Mouse (Mus musculus) ovary, postnatal 36 days (tissue): ENCODE data around the gene Iqcf3.
A peak's percentile ranks its signal among the peaks of the same experiment; 100 is the strongest.
"Not testable (repeated sequence)": the region's sequence is repeated elsewhere in the genome, so short reads cannot be mapped to it uniquely, and the experiment has no call there.

Source experiments
- DNase-seq: peaks from one replicate; pipeline ENCODE4 v3.0.0; 2022; ENCODE audit warnings: low spot score, mixed read lengths

Iqcf3 gene

GRCm38 (mm10) chr9:106509356-106509755 lies 52.1 kb downstream of the Iqcf3 start:
- no peak for DNase-seq

GRCm38 (mm10) chr9:106504246-106504645 lies 57.2 kb downstream of the Iqcf3 start:
- no peak for DNase-seq

- DNase-seq, result no peak
These were observed 59.6 kb downstream of the Iqcf3 start for GRCm38 (mm10) chr9:106501846-106502245.

- DNase-seq, result no peak
These were observed 61.8 kb downstream of the Iqcf3 start, which contains the start of gene Iqcf1 for GRCm38 (mm10) chr9:106499667-106500066. Iqcf1 (plus strand) TSS chr9:106499967.

- not testable (repeated sequence) for DNase-seq
These were observed 73.8 kb downstream of the Iqcf3 start for GRCm38 (mm10) chr9:106487602-106488001.

GRCm38 (mm10) chr9:106485076-106485475 lies 76.4 kb downstream of the Iqcf3 start:
- DNase-seq, result no peak

- DNase-seq, result no peak
These were observed 77.8 kb downstream of the Iqcf3 start for GRCm38 (mm10) chr9:106483606-106484005.

GRCm38 (mm10) chr9:106483136-106483535 lies 78.3 kb downstream of the Iqcf3 start:
- DNase-seq, result no peak

GRCm38 (mm10) chr9:106482578-106483115 lies 78.8 kb downstream of the Iqcf3 start:
- DNase-seq, result no peak

GRCm38 (mm10) chr9:106481676-106482075 lies 79.8 kb downstream of the Iqcf3 start:
- DNase-seq, result no peak

GRCm38 (mm10) chr9:106481075-106481474 lies 80.4 kb downstream of the Iqcf3 start:
- DNase-seq, result no peak

GRCm38 (mm10) chr9:106480541-106480940 lies 80.9 kb downstream of the Iqcf3 start:
- no peak for DNase-seq

GRCm38 (mm10) chr9:106478101-106478500 lies 83.3 kb downstream of the Iqcf3 start:
- no peak for DNase-seq

- DNase-seq, result no peak
These were observed 83.8 kb downstream of the Iqcf3 start for GRCm38 (mm10) chr9:106477649-106478048.

GRCm38 (mm10) chr9:106476924-106477484 lies 84.4 kb downstream of the Iqcf3 start, which contains the start of gene Parp3:
Parp3 (minus strand) TSS chr9:106476949.
- DNase-seq, result peak; percentile 98

- peak; percentile 53 for DNase-seq
These were observed 85.2 kb downstream of the Iqcf3 start for GRCm38 (mm10) chr9:106476002-106476923.

GRCm38 (mm10) chr9:106475663-106476001 lies 85.8 kb downstream of the Iqcf3 start, which contains the start of gene Rrp9:
Rrp9 (plus strand) TSS chr9:106475963.
- DNase-seq, result no peak

GRCm38 (mm10) chr9:106475046-106475445 lies 86.4 kb downstream of the Iqcf3 start:
- peak; percentile 25 for DNase-seq

- DNase-seq, result peak; percentile 74
These were observed 87.0 kb downstream of the Iqcf3 start for GRCm38 (mm10) chr9:106474456-106474855.

- DNase-seq, result peak; percentile 13
These were observed 87.7 kb downstream of the Iqcf3 start for GRCm38 (mm10) chr9:106473753-106474105.

- DNase-seq, result peak; percentile 12
These were observed 88.2 kb downstream of the Iqcf3 start for GRCm38 (mm10) chr9:106473081-106473752.

GRCm38 (mm10) chr9:106472321-106472720 lies 89.1 kb downstream of the Iqcf3 start:
- no peak for DNase-seq
